Mouse (Mus musculus): Measurements from ENCODE around the gene Pithd1. TPM values are rescaled to one million over a fixed set of nuclear protein-coding genes. Genes with fewer than 3 reads are reported as not detected.
"Not testable (repeated sequence)": the region's sequence is repeated elsewhere in the genome, so short reads cannot be mapped to it uniquely, and the experiment has no call there.

Pithd1 gene
- polyA plus RNA-seq, 1 experiment from 2014 or later = 68.3 TPM

GRCm38 (mm10) chr4:135946659-135947301, 40.3 kb downstream of the Pithd1 start:
- Histone ChIP-seq H3K27ac (ENCODE audit: low read length) (peak overlapping the region; percentile 72), H3K4me2 (ENCODE audit: low read length) (peak overlapping the region; percentile 87), H3K36me3 (ENCODE audit: control insufficient read depth, insufficient read depth, low read length) (peaks cover 8% of the 10 kb centered on the region; the same call in 1 of the 2 replicates), H3K9ac (ENCODE audit: low read depth, low read length) (peak overlapping the region; percentile 73), H3K9me3 (replicated peaks; ENCODE audit: control insufficient read depth, low read length, poor library complexity, severe bottlenecking) (no peaks in the 10 kb centered on the region), H3K4me3 (ENCODE audit: low read depth, low read length) (peak overlapping the region; percentile 65), H3K27me3 (ENCODE audit: control insufficient read depth, insufficient read depth, low read depth, low read length) (no peaks in the 10 kb centered on the region), H3K4me1 (ENCODE audit: control insufficient read depth, insufficient read depth, low read length) (peaks cover 16% of the 10 kb centered on the region)
- 2% methylated on average over 28 of the region's 28 CpGs for WGBS
- no peak; the same call in none of the 2 replicates for ATAC-seq

GRCm38 (mm10) chr4:135946278-135946658, 40.8 kb downstream of the Pithd1 start, which contains the start of gene Hmgcl:
Hmgcl (plus strand) TSS chr4:135946448.
- peak; percentile 90 for ATAC-seq
- peaks cover 8% of the 10 kb centered on the region; the same call in 1 of the 2 replicates for H3K36me3 ChIP-seq (ENCODE audit: control insufficient read depth, insufficient read depth, low read length)
- H3K9ac ChIP-seq (ENCODE audit: low read depth, low read length) = peak within 1 kb of the TSS; percentile 73
- H3K4me1 ChIP-seq (ENCODE audit: control insufficient read depth, insufficient read depth, low read length) = peaks cover 16% of the 10 kb centered on the region
- peak within 1 kb of the TSS; percentile 72 for H3K27ac ChIP-seq (ENCODE audit: low read length)
- peak within 1 kb of the TSS; percentile 87 for H3K4me2 ChIP-seq (ENCODE audit: low read length)
- WGBS = 1% methylated on average over 23 of the region's 23 CpGs
- H3K9me3 ChIP-seq (replicated peaks; ENCODE audit: control insufficient read depth, low read length, poor library complexity, severe bottlenecking) = no peaks in the 10 kb centered on the region
- H3K27me3 ChIP-seq (ENCODE audit: control insufficient read depth, insufficient read depth, low read depth, low read length) = no peaks in the 10 kb centered on the region
- peak within 1 kb of the TSS; percentile 65 for H3K4me3 ChIP-seq (ENCODE audit: low read depth, low read length)

- Histone ChIP-seq H3K4me1 (ENCODE audit: control insufficient read depth, insufficient read depth, low read length) (peaks cover 16% of the 10 kb centered on the region), H3K36me3 (ENCODE audit: control insufficient read depth, insufficient read depth, low read length) (peaks cover 5% of the 10 kb centered on the region), H3K4me3 (ENCODE audit: low read depth, low read length) (peak overlapping the region; percentile 65), H3K27me3 (ENCODE audit: control insufficient read depth, insufficient read depth, low read depth, low read length) (no peaks in the 10 kb centered on the region), H3K4me2 (ENCODE audit: low read length) (peak overlapping the region; percentile 87), H3K9ac (ENCODE audit: low read depth, low read length) (peak overlapping the region; percentile 73), H3K9me3 (replicated peaks; ENCODE audit: control insufficient read depth, low read length, poor library complexity, severe bottlenecking) (no peaks in the 10 kb centered on the region; the same call in 1 of the 2 replicates), H3K27ac (ENCODE audit: low read length) (peak overlapping the region; percentile 72)
- ATAC-seq = peak; percentile 59
- 79% methylated on average over 10 of the region's 10 CpGs for WGBS
These were observed 41.4 kb downstream of the Pithd1 start for GRCm38 (mm10) chr4:135945706-135946105.

GRCm38 (mm10) chr4:135943389-135943788, 43.7 kb downstream of the Pithd1 start:
- Histone ChIP-seq H3K4me3 (ENCODE audit: low read depth, low read length) (no peak overlapping the region), H3K9me3 (replicated peaks; ENCODE audit: control insufficient read depth, low read length, poor library complexity, severe bottlenecking) (no peaks in the 10 kb centered on the region; the same call in 1 of the 2 replicates), H3K9ac (ENCODE audit: low read depth, low read length) (no peak overlapping the region), H3K27me3 (ENCODE audit: control insufficient read depth, insufficient read depth, low read depth, low read length) (no peaks in the 10 kb centered on the region), H3K27ac (ENCODE audit: low read length) (no peak overlapping the region), H3K4me1 (ENCODE audit: control insufficient read depth, insufficient read depth, low read length) (peaks cover 12% of the 10 kb centered on the region), H3K36me3 (ENCODE audit: control insufficient read depth, insufficient read depth, low read length) (peaks cover 15% of the 10 kb centered on the region), H3K4me2 (ENCODE audit: low read length) (no peak overlapping the region)
- 67% methylated on average over 4 of the region's 4 CpGs for WGBS
- ATAC-seq = no peak

- Histone ChIP-seq H3K27me3 (ENCODE audit: control insufficient read depth, insufficient read depth, low read depth, low read length) (no peaks in the 10 kb centered on the region), H3K9me3 (replicated peaks; ENCODE audit: control insufficient read depth, low read length, poor library complexity, severe bottlenecking) (no peaks in the 10 kb centered on the region; the same call in 1 of the 2 replicates), H3K4me1 (ENCODE audit: control insufficient read depth, insufficient read depth, low read length) (peaks cover 5% of the 10 kb centered on the region; the same call in 1 of the 2 replicates), H3K4me2 (ENCODE audit: low read length) (no peak overlapping the region), H3K27ac (ENCODE audit: low read length) (no peak overlapping the region), H3K36me3 (ENCODE audit: control insufficient read depth, insufficient read depth, low read length) (peaks cover 15% of the 10 kb centered on the region), H3K4me3 (ENCODE audit: low read depth, low read length) (no peak overlapping the region), H3K9ac (ENCODE audit: low read depth, low read length) (no peak overlapping the region)
- no peak for ATAC-seq
- 89% methylated on average over 6 of the region's 6 CpGs for WGBS
These were observed 44.9 kb downstream of the Pithd1 start for GRCm38 (mm10) chr4:135942193-135942592.

GRCm38 (mm10) chr4:135941026-135941425, 46.0 kb downstream of the Pithd1 start:
- not testable (repeated sequence) for H3K27me3 ChIP-seq (ENCODE audit: control insufficient read depth, insufficient read depth, low read depth, low read length); ATAC-seq; H3K9me3 ChIP-seq (replicated peaks; ENCODE audit: control insufficient read depth, low read length, poor library complexity, severe bottlenecking); H3K4me1 ChIP-seq (ENCODE audit: control insufficient read depth, insufficient read depth, low read length); H3K4me3 ChIP-seq (ENCODE audit: low read depth, low read length); H3K4me2 ChIP-seq (ENCODE audit: low read length); H3K9ac ChIP-seq (ENCODE audit: low read depth, low read length); H3K27ac ChIP-seq (ENCODE audit: low read length)
- 85% methylated on average over 8 of the region's 8 CpGs for WGBS
- H3K36me3 ChIP-seq (ENCODE audit: control insufficient read depth, insufficient read depth, low read length) = peaks cover 15% of the 10 kb centered on the region

GRCm38 (mm10) chr4:135938858-135939257, 48.2 kb downstream of the Pithd1 start:
- Histone ChIP-seq H3K9ac (ENCODE audit: low read depth, low read length) (no peak overlapping the region), H3K27ac (ENCODE audit: low read length) (no peak overlapping the region), H3K36me3 (ENCODE audit: control insufficient read depth, insufficient read depth, low read length) (peaks cover 20% of the 10 kb centered on the region), H3K9me3 (replicated peaks; ENCODE audit: control insufficient read depth, low read length, poor library complexity, severe bottlenecking) (no peaks in the 10 kb centered on the region; the same call in 1 of the 2 replicates), H3K4me3 (ENCODE audit: low read depth, low read length) (no peak overlapping the region), H3K27me3 (ENCODE audit: control insufficient read depth, insufficient read depth, low read depth, low read length) (no peaks in the 10 kb centered on the region), H3K4me1 (ENCODE audit: control insufficient read depth, insufficient read depth, low read length) (no peaks in the 10 kb centered on the region), H3K4me2 (ENCODE audit: low read length) (no peak overlapping the region)
- whole genome bisulfite sequencing = 86% methylated on average over 7 of the region's 7 CpGs
- no peak for ATAC-seq

- no peak overlapping the region for H3K4me3 ChIP-seq (ENCODE audit: low read depth, low read length)
- no peak overlapping the region for H3K9ac ChIP-seq (ENCODE audit: low read depth, low read length)
- 69% methylated on average over 5 of the region's 5 CpGs for WGBS
- no peaks in the 10 kb centered on the region for H3K27me3 ChIP-seq (ENCODE audit: control insufficient read depth, insufficient read depth, low read depth, low read length)
- H3K27ac ChIP-seq (ENCODE audit: low read length) = no peak overlapping the region
- ATAC-seq = no peak
- no peaks in the 10 kb centered on the region for H3K4me1 ChIP-seq (ENCODE audit: control insufficient read depth, insufficient read depth, low read length)
- H3K36me3 ChIP-seq (ENCODE audit: control insufficient read depth, insufficient read depth, low read length) = peaks cover 17% of the 10 kb centered on the region
- no peaks in the 10 kb centered on the region for H3K9me3 ChIP-seq (replicated peaks; ENCODE audit: control insufficient read depth, low read length, poor library complexity, severe bottlenecking)
- H3K4me2 ChIP-seq (ENCODE audit: low read length) = no peak overlapping the region
These were observed 51.6 kb downstream of the Pithd1 start for GRCm38 (mm10) chr4:135935502-135935901.

- Histone ChIP-seq H3K27ac (ENCODE audit: low read length) (no peak overlapping the region), H3K4me1 (ENCODE audit: control insufficient read depth, insufficient read depth, low read length) (no peaks in the 10 kb centered on the region), H3K9me3 (replicated peaks; ENCODE audit: control insufficient read depth, low read length, poor library complexity, severe bottlenecking) (no peaks in the 10 kb centered on the region), H3K4me3 (ENCODE audit: low read depth, low read length) (no peak overlapping the region), H3K27me3 (ENCODE audit: control insufficient read depth, insufficient read depth, low read depth, low read length) (no peaks in the 10 kb centered on the region), H3K9ac (ENCODE audit: low read depth, low read length) (no peak overlapping the region), H3K36me3 (ENCODE audit: control insufficient read depth, insufficient read depth, low read length) (peaks cover 16% of the 10 kb centered on the region; the same call in 1 of the 2 replicates), H3K4me2 (ENCODE audit: low read length) (no peak overlapping the region)
- ATAC-seq = no peak
- WGBS = 51% methylated on average over 12 of the region's 12 CpGs
These were observed 52.2 kb downstream of the Pithd1 start for GRCm38 (mm10) chr4:135934708-135935500.
